Mouse (Mus musculus) lung, postnatal 0 days (tissue): ENCODE data around the gene Pibf1. TPM values are rescaled to one million over a fixed set of nuclear protein-coding genes. Genes with fewer than 3 reads are reported as not detected.

Experiments used
- ATAC-seq: fragments of 200-750 bp; cut with Nextera tagmentation; 2 replicates; pipeline ENCODE4 v1.8.0; 2017; ENCODE audit warnings: moderate library complexity
- DNase-seq: peaks from one replicate; pipeline ENCODE4 v3.0.0-alpha.2; 2016; ENCODE audit warnings: low spot score
- H3K27ac ChIP-seq: fragments of 300-500 bp; sonication (generic); 2 replicates; pipeline ENCODE4 v1.5.1; 2014; ENCODE audit warnings: antibody characterized with exemption, mild to moderate bottlenecking, low read length, mixed read lengths
- H3K27me3 ChIP-seq: fragments of 300-500 bp; sonication (generic); replicated peaks from 2 replicates; pipeline ENCODE4 v1.6.1; 2014; ENCODE audit warnings: low read length, mixed read lengths; ENCODE audit not compliant: insufficient read depth
- H3K36me3 ChIP-seq: fragments of 300-500 bp; sonication (generic); 2 replicates; pipeline ENCODE4 v1.6.1; 2014; ENCODE audit warnings: low read length, mixed read lengths; ENCODE audit not compliant: insufficient read depth
- H3K4me1 ChIP-seq: fragments of 300-500 bp; sonication (generic); 2 replicates; pipeline ENCODE4 v1.6.1; 2014; ENCODE audit warnings: antibody characterized with exemption, low read depth, low read length, mixed read lengths; ENCODE audit not compliant: insufficient read depth
- H3K4me2 ChIP-seq: fragments of 300-500 bp; sonication (generic); replicated peaks from 2 replicates; pipeline ENCODE4 v1.6.1; 2014; ENCODE audit warnings: low read depth, mild to moderate bottlenecking, low read length, moderate library complexity, mixed read lengths
- H3K4me3 ChIP-seq: fragments of 300-500 bp; sonication (generic); 2 replicates; pipeline ENCODE4 v1.5.1; 2014; ENCODE audit warnings: low read depth, low read length
- H3K9ac ChIP-seq: fragments of 300-500 bp; sonication (generic); replicated peaks from 2 replicates; pipeline ENCODE4 v1.6.1; 2014; ENCODE audit warnings: low read depth, mild to moderate bottlenecking
- H3K9me3 ChIP-seq: fragments of 300-500 bp; sonication (generic); 2 replicates; pipeline ENCODE4 v1.6.1; 2016; ENCODE audit warnings: low read length, mixed read lengths
- CTCF ChIP-seq: IDR thresholded peaks from 2 replicates; pipeline ENCODE4 v1.5.1; 2016; ENCODE audit warnings: antibody characterized with exemption, mild to moderate bottlenecking
- EP300 ChIP-seq: IDR thresholded peaks from 2 replicates; pipeline ENCODE4 v1.6.1; 2016; ENCODE audit warnings: antibody characterized with exemption, mild to moderate bottlenecking, control low read depth
- WGBS: fragments of 180-500 bp; shearing (Covaris S2); extraction: QIAGEN DNeasy Blood & Tissue Kit; methylation state at CpG from one replicate; pipeline ENCODE4 v1.1.7; 2014; 5-methylcytosine and 5-hydroxymethylcytosine counted together
- polyA plus RNA-seq: library from polyadenylated mRNA; unstranded; fragments of >200 nt; fragmentation: Nextera tagmentation; extraction: Ambion mirVana; gene quantifications from 2 replicates; pipeline ENCODE4 v1.2.1, GENCODE M21; 2015

Gene Pibf1
- 11.2 and 11.6 TPM in 2 replicates for polyA plus RNA-seq

GRCm38 (mm10) chr14:99099267-99099966, at the start of gene Pibf1, which contains the start of gene Dis3:
Gene Pibf1, plus strand, starts transcription at chr14:99099424.
Gene Dis3, minus strand, starts transcription at chr14:99099770.
- Histone ChIP-seq H3K4me3 (peak within 1 kb of the TSS; percentile 86), H3K4me2 (peak within 1 kb of the TSS; percentile 77), H3K9ac (peak within 1 kb of the TSS; percentile 89), H3K27ac (peak within 1 kb of the TSS; percentile 69), H3K9me3 (no peaks in the 10 kb centered on the region), H3K4me1 (no peaks in the 10 kb centered on the region), H3K27me3 (no peaks in the 10 kb centered on the region), H3K36me3 (peaks cover 6% of the 10 kb centered on the region; the same call in 1 of the 2 replicates)
- DNase-seq (peak; percentile 99), ATAC-seq (peak; percentile 99)
- TF ChIP-seq EP300, result no peak
- WGBS, result under 1% methylated on average over 60 of the region's 73 CpGs

- 77% methylated on average over 7 of the region's 7 CpGs for WGBS
- TF ChIP-seq EP300, result peak; percentile 78
- TF ChIP-seq CTCF, result no peak
- Histone ChIP-seq H3K4me1 (no peaks in the 10 kb centered on the region), H3K9ac (no peak overlapping the region), H3K27me3 (no peaks in the 10 kb centered on the region), H3K27ac (peak overlapping the region; percentile 57), H3K4me3 (no peak overlapping the region), H3K4me2 (no peak overlapping the region), H3K36me3 (0 out of 2 replicates have a peak, but pooled peaks cover 7% of the 10 kb centered on the region), H3K9me3 (no peaks in the 10 kb centered on the region)
- ATAC-seq (peak; percentile 95), DNase-seq (peak; percentile 69)
Measured at GRCm38 (mm10) chr14:99058959-99059586, 40.2 kb upstream of the Pibf1 start.

- no peaks in the 10 kb centered on the region for H3K27me3 ChIP-seq
- peak; percentile 45 for ATAC-seq
- no peaks in the 10 kb centered on the region for H3K9me3 ChIP-seq
- H3K36me3 ChIP-seq, result 0 out of 2 replicates have a peak, but pooled peaks cover 7% of the 10 kb centered on the region
- H3K4me3 ChIP-seq, result no peak overlapping the region
- TF ChIP-seq EP300 (no peak), CTCF (no peak)
- no peak for DNase-seq
- H3K9ac ChIP-seq, result no peak overlapping the region
- H3K27ac ChIP-seq, result no peak overlapping the region
- no peak overlapping the region for H3K4me2 ChIP-seq
- H3K4me1 ChIP-seq, result no peaks in the 10 kb centered on the region
- 69% methylated on average over 12 of the region's 12 CpGs for WGBS
Measured at GRCm38 (mm10) chr14:99060616-99061015, 38.6 kb upstream of the Pibf1 start.

- Histone ChIP-seq H3K4me1 (no peaks in the 10 kb centered on the region), H3K27ac (no peak overlapping the region), H3K9ac (no peak overlapping the region), H3K27me3 (no peaks in the 10 kb centered on the region), H3K36me3 (0 out of 2 replicates have a peak, but pooled peaks cover 4% of the 10 kb centered on the region), H3K4me2 (no peak overlapping the region), H3K4me3 (no peak overlapping the region), H3K9me3 (no peaks in the 10 kb centered on the region)
- ATAC-seq (no peak), DNase-seq (no peak)
- TF ChIP-seq EP300, result no peak
- no peak for TF ChIP-seq CTCF
- 100% methylated on average over 2 of the region's 2 CpGs for WGBS
Measured at GRCm38 (mm10) chr14:99063091-99063490, 36.1 kb upstream of the Pibf1 start.

GRCm38 (mm10) chr14:99071146-99071545, 28.1 kb upstream of the Pibf1 start:
- Histone ChIP-seq H3K27me3 (no peaks in the 10 kb centered on the region), H3K4me2 (no peak overlapping the region), H3K9ac (no peak overlapping the region), H3K36me3 (peaks cover 10% of the 10 kb centered on the region; the same call in 1 of the 2 replicates), H3K4me3 (no peak overlapping the region), H3K4me1 (no peaks in the 10 kb centered on the region), H3K27ac (no peak overlapping the region), H3K9me3 (no peaks in the 10 kb centered on the region)
- TF ChIP-seq EP300 (no peak), CTCF (no peak)
- 91% methylated on average over 4 of the region's 4 CpGs for WGBS
- DNase-seq (no peak), ATAC-seq (no peak)

GRCm38 (mm10) chr14:99088947-99089346, 10.3 kb upstream of the Pibf1 start:
- H3K36me3 ChIP-seq, result peaks cover 34% of the 10 kb centered on the region
- TF ChIP-seq CTCF (no peak), EP300 (no peak)
- 88% methylated on average over 7 of the region's 7 CpGs for WGBS

More at GRCm38 (mm10) chr14:99088947-99089346, 10.3 kb upstream of the Pibf1 start:
- H3K27me3 ChIP-seq, result no peaks in the 10 kb centered on the region
- no peak for DNase-seq
- H3K9me3 ChIP-seq, result no peaks in the 10 kb centered on the region
- no peak for ATAC-seq
- H3K4me2 ChIP-seq, result no peak overlapping the region
- no peaks in the 10 kb centered on the region for H3K4me1 ChIP-seq
- H3K4me3 ChIP-seq, result no peak overlapping the region
- no peak overlapping the region for H3K9ac ChIP-seq
- no peak overlapping the region for H3K27ac ChIP-seq
